Mouse (Mus musculus) lung, postnatal 10 days (tissue): ENCODE measurements around the gene Unc45a.

Experiments
- DNase-seq: peaks from one replicate; pipeline ENCODE4 v3.0.0; 2021

Gene Unc45a

GRCm38 (mm10) chr7:80340793-80341192 lies at the start of gene Unc45a:
Gene Unc45a, minus strand, starts transcription at chr7:80341005.
- DNase-seq: peak; percentile 89

GRCm38 (mm10) chr7:80387633-80388543 lies 47.1 kb upstream of the Unc45a start, which contains the start of gene Fes:
Gene Fes, minus strand, starts transcription at chr7:80387946.
- peak; percentile 86 for DNase-seq

GRCm38 (mm10) chr7:80387033-80387632 lies 46.3 kb upstream of the Unc45a start:
- DNase-seq: peak; percentile 48

GRCm38 (mm10) chr7:80386235-80386930 lies 45.6 kb upstream of the Unc45a start:
- DNase-seq: peak; percentile 95

- DNase-seq: no peak
Observed at GRCm38 (mm10) chr7:80382919-80383318, 42.1 kb upstream of the Unc45a start.

GRCm38 (mm10) chr7:80379531-80379930 lies 38.7 kb upstream of the Unc45a start:
- DNase-seq: peak; percentile 61

GRCm38 (mm10) chr7:80377471-80377870 lies 36.7 kb upstream of the Unc45a start:
- DNase-seq: peak; percentile 79

- no peak for DNase-seq
Observed at GRCm38 (mm10) chr7:80376192-80376591, 35.4 kb upstream of the Unc45a start.

GRCm38 (mm10) chr7:80375376-80376039 lies 34.7 kb upstream of the Unc45a start:
- no peak for DNase-seq

GRCm38 (mm10) chr7:80374733-80375132 lies 33.9 kb upstream of the Unc45a start:
- no peak for DNase-seq

- DNase-seq: no peak
Observed at GRCm38 (mm10) chr7:80374280-80374679, 33.5 kb upstream of the Unc45a start.

GRCm38 (mm10) chr7:80373850-80374249 lies 33.0 kb upstream of the Unc45a start:
- DNase-seq: no peak

- DNase-seq: no peak
Observed at GRCm38 (mm10) chr7:80373352-80373751, 32.5 kb upstream of the Unc45a start.

- no peak for DNase-seq
Observed at GRCm38 (mm10) chr7:80372667-80373066, 31.9 kb upstream of the Unc45a start.

- no peak for DNase-seq
Observed at GRCm38 (mm10) chr7:80372166-80372565, 31.4 kb upstream of the Unc45a start.

GRCm38 (mm10) chr7:80371041-80371751 lies 30.4 kb upstream of the Unc45a start, which contains the start of gene Man2a2:
Gene Man2a2, minus strand, starts transcription at chr7:80371375.
- peak; percentile 87 for DNase-seq

GRCm38 (mm10) chr7:80370649-80371040 lies 29.8 kb upstream of the Unc45a start:
- DNase-seq: peak; percentile 82

GRCm38 (mm10) chr7:80369967-80370431 lies 29.2 kb upstream of the Unc45a start:
- DNase-seq: no peak

- no peak for DNase-seq
Observed at GRCm38 (mm10) chr7:80369461-80369860, 28.7 kb upstream of the Unc45a start.

GRCm38 (mm10) chr7:80368635-80369421 lies 28.0 kb upstream of the Unc45a start:
- no peak for DNase-seq

- DNase-seq: no peak
Observed at GRCm38 (mm10) chr7:80368009-80368408, 27.2 kb upstream of the Unc45a start.
